Mouse (Mus musculus) spleen, adult 2 months (tissue): ENCODE measurements around the gene Cyld. TPM values are rescaled to one million over a fixed set of nuclear protein-coding genes. Genes with fewer than 3 reads are reported as not detected.

Source experiments
- DNase-seq, 2 experiments: peaks; one replicate each; pipeline versions ENCODE4 v3.0.0 to v3.0.0-alpha.2; 2012 to 2021; ENCODE audit warnings: low spot score in 2 of 2, low read depth in 1 of 2
- H3K27ac ChIP-seq: fragments of 200-500 bp; 2 replicates; pipeline ENCODE4 v1.5.1; 2012; ENCODE audit warnings: low read length, inconsistent platforms; ENCODE audit not compliant: insufficient read depth
- H3K27me3 ChIP-seq: fragments of 200-500 bp; 2 replicates; pipeline ENCODE4 v1.6.1; 2012; ENCODE audit warnings: mild to moderate bottlenecking, moderate library complexity, low read length, inconsistent platforms; ENCODE audit not compliant: control insufficient read depth, insufficient read depth
- H3K36me3 ChIP-seq: fragments of 200-500 bp; 2 replicates; pipeline ENCODE4 v1.6.1; 2012; ENCODE audit warnings: mild to moderate bottlenecking, low read length, inconsistent platforms; ENCODE audit not compliant: control insufficient read depth, insufficient read depth
- H3K4me1 ChIP-seq: fragments of 200-500 bp; 2 replicates; pipeline ENCODE4 v1.6.1; 2011; ENCODE audit warnings: inconsistent platforms; ENCODE audit not compliant: control insufficient read depth, insufficient read depth, insufficient read length
- H3K4me3 ChIP-seq: fragments of 200-500 bp; 2 replicates; pipeline ENCODE4 v1.5.1; 2011; ENCODE audit warnings: mild to moderate bottlenecking, inconsistent platforms; ENCODE audit not compliant: insufficient read depth, insufficient read length; ENCODE audit errors: extremely low read depth
- CTCF ChIP-seq: fragments of 200-500 bp; IDR thresholded peaks from 2 replicates; pipeline ENCODE4 v1.5.1; 2011; ENCODE audit warnings: mild to moderate bottlenecking, inconsistent platforms; ENCODE audit not compliant: insufficient read depth, insufficient read length, insufficient replicate concordance; ENCODE audit errors: extremely low read depth
- POLR2A ChIP-seq: fragments of 200-500 bp; IDR thresholded peaks from 2 replicates; pipeline ENCODE4 v1.6.1; 2011; ENCODE audit warnings: low read depth, low read length, inconsistent platforms
- WGBS: fragments of 180-500 bp; shearing (Covaris S2); methylation state at CpG from one replicate; pipeline ENCODE4 v1.1.7; 2018; 5-methylcytosine and 5-hydroxymethylcytosine counted together
- polyA plus RNA-seq: library from polyadenylated mRNA; depleted of rRNA; stranded (reverse); fragments of >200 nt; gene quantifications from 2 replicates; pipeline ENCODE4 v1.2.3, GENCODE M21; 2012

Cyld gene
- polyA plus RNA-seq, 1 experiment: 10.1 TPM

DNA sequence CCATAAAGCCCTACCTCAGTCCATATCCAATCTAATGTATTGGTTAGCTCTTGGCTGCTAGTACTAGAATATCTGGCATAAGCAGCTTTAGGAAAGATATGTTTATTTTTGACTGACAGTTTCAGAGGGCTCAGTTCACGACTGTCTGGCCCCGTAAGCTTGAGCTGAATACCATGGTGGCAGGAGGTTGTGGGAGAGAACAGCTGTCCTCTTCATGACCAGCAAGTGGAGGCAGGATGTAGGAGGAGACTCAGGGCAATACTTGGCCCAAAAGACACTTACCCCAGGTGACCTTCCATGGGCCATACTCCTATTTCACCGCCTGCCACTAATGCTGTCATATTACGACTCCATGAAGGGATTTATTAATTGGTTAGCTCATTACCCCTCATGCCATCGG lies 23.0 kb upstream of the Cyld start:
- Histone ChIP-seq H3K4me1 (peaks cover 16% of the 10 kb centered on the region; the same call in 1 of the 2 replicates), H3K27ac (no peak overlapping the region), H3K27me3 (no peaks in the 10 kb centered on the region), H3K4me3 (no peak overlapping the region), H3K36me3 (no peaks in the 10 kb centered on the region; the same call in 1 of the 2 replicates)
- DNase-seq: no peak
- 89% methylated on average over 5 of the region's 5 CpGs for WGBS
- TF ChIP-seq POLR2A: no peak
- TF ChIP-seq CTCF: no peak

DNA sequence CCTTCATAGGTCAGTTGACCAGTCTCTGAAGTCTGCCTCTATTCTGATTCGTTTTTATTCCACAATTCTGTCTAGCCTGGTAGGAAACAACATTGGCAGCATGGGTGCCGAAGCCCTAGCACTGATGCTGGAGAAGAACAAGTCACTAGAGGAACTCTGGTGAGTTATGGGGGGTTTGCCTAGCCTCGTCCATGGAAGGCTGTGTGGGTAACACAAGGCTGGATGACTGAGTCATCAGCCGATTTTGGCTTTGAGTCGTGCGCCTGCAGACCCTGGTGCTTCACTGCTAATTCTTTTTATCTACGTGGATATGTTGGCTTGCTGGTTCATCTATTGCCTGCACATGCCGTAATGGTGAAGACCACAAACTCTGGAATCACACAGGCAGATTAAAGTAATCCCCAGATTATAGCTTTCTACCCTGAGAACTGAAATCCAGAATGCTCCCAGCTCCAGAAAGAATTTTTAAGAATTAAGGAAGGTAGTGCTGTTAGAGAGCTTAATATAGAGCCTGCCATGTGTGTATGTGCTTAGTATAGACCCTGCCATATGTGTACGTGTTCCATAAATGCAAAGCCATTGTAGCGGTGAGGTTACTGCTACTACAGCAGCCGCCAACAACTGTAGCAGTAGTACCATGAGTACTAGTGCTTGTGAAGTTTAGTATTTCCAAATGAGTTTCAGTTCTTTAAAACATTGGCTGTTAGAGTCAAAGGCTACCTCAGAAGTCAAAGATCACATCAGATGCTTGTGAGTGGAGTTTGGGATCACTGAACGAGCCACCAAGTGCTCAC lies 21.3 kb upstream of the Cyld start:
- no peaks in the 10 kb centered on the region for H3K27me3 ChIP-seq
- 89% methylated on average over 12 of the region's 12 CpGs for WGBS
- no peak overlapping the region for H3K4me3 ChIP-seq
- H3K27ac ChIP-seq: no peak overlapping the region
- H3K36me3 ChIP-seq: no peaks in the 10 kb centered on the region; the same call in 1 of the 2 replicates
- no peaks in the 10 kb centered on the region for H3K4me1 ChIP-seq
- DNase-seq: no peak
- TF ChIP-seq POLR2A: no peak
- TF ChIP-seq CTCF: no peak

DNA sequence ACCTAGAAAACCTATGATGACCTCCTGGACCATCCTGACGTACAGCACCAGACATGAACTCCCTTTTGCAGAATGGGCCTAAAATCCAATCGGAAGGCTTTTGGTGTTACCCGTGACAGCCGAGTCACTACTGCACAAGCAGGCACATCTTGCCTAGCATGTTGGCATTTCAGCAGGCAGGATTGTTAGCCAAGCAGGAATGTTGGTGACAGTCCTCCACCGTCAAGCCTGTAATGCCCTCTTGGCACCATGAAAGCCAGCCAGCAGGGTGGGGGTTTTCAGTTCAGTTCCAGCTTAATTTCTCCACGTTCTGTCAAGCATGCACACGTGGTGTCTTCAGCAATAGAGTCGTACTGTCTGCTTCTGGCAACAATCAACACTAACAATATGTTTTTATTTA lies 19.8 kb upstream of the Cyld start:
- TF ChIP-seq POLR2A (no peak), CTCF (no peak)
- Histone ChIP-seq H3K36me3 (no peaks in the 10 kb centered on the region; the same call in 1 of the 2 replicates), H3K4me3 (no peak overlapping the region), H3K27ac (no peak overlapping the region), H3K27me3 (no peaks in the 10 kb centered on the region), H3K4me1 (no peaks in the 10 kb centered on the region; the same call in 1 of the 2 replicates)
- DNase-seq: no peak
- WGBS: 89% methylated on average over 8 of the region's 8 CpGs

DNA sequence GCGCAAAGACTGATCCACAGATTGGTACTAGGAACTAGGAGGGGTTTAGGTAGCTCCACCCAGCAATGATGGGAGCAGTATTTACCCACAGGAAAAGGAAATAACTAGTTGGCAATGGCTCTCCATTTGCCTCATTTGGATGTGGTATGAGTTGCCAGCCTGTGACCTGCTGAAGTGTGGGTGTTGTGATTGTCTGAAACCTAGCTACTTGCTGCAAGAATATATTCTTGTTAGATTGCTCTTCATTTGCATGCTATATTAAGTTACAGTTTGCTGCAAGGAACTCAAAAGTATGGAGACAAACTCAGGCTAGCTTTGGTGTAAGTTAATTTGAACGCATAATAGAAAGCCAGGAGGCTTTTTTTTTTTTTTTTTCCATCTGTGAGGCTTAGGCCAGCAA lies 16.3 kb upstream of the Cyld start:
- no peak for DNase-seq
- Histone ChIP-seq H3K4me3 (no peak overlapping the region), H3K4me1 (no peaks in the 10 kb centered on the region; the same call in 1 of the 2 replicates), H3K36me3 (no peaks in the 10 kb centered on the region; the same call in 1 of the 2 replicates), H3K27ac (no peak overlapping the region), H3K27me3 (no peaks in the 10 kb centered on the region)
- 92% methylated on average over 2 of the region's 2 CpGs for WGBS
- TF ChIP-seq CTCF: no peak
- no peak for TF ChIP-seq POLR2A

DNA sequence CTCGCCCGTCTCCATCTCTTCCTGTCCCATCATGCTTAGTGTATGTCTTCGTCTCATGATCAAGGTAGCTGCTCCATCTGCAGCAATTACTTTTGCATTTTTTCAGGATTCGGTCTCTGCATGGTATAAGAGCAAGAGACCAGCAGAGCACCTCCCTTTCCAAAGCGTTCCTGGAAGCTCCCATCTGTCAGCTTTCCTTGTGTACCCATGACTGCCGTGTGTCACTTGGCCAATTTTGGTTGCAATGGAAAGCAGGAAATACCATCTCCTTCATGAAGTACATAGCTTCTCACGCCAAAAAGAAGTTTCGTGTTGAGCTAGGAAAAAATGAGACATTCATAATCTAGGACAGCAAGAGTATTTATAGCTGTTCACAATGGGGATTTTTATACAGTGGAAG lies 15.8 kb upstream of the Cyld start:
- no peak for DNase-seq
- WGBS: 84% methylated on average over 8 of the region's 8 CpGs
- no peaks in the 10 kb centered on the region; the same call in 1 of the 2 replicates for H3K36me3 ChIP-seq

DNA sequence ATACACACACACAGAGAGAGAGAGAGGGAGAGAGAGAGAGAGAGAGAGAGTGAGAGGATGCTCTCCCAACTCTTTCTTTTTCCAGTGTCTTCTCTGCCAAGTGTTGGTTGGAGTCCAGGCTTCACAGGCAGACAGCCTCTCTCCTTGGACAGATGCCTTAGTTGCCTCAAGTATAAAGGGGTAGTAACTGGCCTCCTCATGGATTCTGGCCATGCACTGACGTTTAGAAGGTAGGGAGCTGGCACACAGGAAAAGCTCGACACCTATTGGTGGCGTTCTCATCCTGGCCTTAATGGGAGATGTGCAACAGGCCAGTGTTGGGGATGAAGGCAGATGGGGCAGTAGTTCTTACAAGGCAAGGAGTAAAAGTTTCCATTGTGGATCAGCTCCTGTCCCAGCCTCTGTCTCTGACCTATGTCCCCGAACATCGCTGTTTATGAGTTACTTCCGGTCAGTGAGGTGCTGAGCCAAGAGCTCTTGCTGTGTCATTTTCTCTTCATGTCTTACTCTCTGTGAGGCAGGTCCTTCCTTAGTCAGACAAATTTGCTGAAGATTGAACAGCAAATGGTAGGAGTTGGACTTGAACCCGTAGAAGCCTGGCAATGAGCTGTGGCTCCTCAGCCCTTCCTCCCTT lies 13.1 kb upstream of the Cyld start:
- DNase-seq: no peak
- H3K4me3 ChIP-seq: no peak overlapping the region
- H3K27ac ChIP-seq: no peak overlapping the region
- H3K27me3 ChIP-seq: no peaks in the 10 kb centered on the region
- no peak for TF ChIP-seq CTCF
- TF ChIP-seq POLR2A: no peak
- WGBS: 93% methylated on average over 7 of the region's 7 CpGs
- no peaks in the 10 kb centered on the region for H3K36me3 ChIP-seq
- no peaks in the 10 kb centered on the region; the same call in 1 of the 2 replicates for H3K4me1 ChIP-seq

More for the DNA sequence above, 15.8 kb upstream of the Cyld start:
- H3K4me1 ChIP-seq: no peaks in the 10 kb centered on the region; the same call in 1 of the 2 replicates
- TF ChIP-seq POLR2A: no peak
- TF ChIP-seq CTCF: no peak
- H3K27me3 ChIP-seq: no peaks in the 10 kb centered on the region
- H3K27ac ChIP-seq: no peak overlapping the region
- H3K4me3 ChIP-seq: no peak overlapping the region
